Comparison of ENCODE assay signal across 27 mouse cellular contexts in the genomic region with DNA sequence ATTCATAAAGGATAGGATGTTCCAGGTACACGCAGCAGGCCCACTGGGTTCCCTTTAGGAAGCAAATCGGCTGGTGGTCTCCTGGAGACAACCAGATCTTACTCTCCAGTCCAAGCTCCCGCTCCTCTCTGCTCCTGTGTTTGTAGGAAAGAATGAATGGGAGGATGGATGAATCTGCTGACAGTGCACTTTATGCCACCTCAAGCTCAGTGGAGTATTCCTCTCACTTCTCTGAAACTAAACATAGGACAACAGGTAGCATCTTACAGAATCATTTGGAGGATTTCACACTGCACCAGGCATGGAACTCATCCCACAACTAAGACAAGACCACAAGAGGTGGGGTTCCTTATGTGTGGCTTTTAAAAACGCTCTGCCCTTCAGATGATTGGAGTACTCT.
"Had no signal": no experiment of that assay in that cellular context is flagged by ENCODE, and none has a peak within 500 bp of the region (broad histone marks: within the 10 kb centered on the region; RNA-seq: fewer than 3 reads in every experiment).

No protein-coding gene starts in this region.

- H3K27ac ChIP-seq: embryonic facial prominence, embryonic 10.5 days; embryonic facial prominence, embryonic 12.5 days; embryonic facial prominence, embryonic 13.5 days; embryonic facial prominence, embryonic 15.5 days; forebrain, embryonic 10.5 days; forebrain, embryonic 12.5 days; forebrain, embryonic 13.5 days; forebrain, embryonic 15.5 days; gastrocnemius, adult 2 months; heart, adult 2 months; heart, embryonic 10.5 days had no signal

- H3K9me3 ChIP-seq: embryonic facial prominence, embryonic 10.5 days; embryonic facial prominence, embryonic 12.5 days; embryonic facial prominence, embryonic 13.5 days; embryonic facial prominence, embryonic 15.5 days; forebrain, embryonic 10.5 days; forebrain, embryonic 12.5 days; forebrain, embryonic 13.5 days; forebrain, embryonic 15.5 days; heart, embryonic 10.5 days had no signal

- H3K4me3 ChIP-seq: embryonic facial prominence, embryonic 10.5 days; embryonic facial prominence, embryonic 12.5 days; embryonic facial prominence, embryonic 13.5 days; embryonic facial prominence, embryonic 15.5 days; erythroblast, embryonic 14.5 days; forebrain, embryonic 10.5 days; forebrain, embryonic 12.5 days; forebrain, embryonic 13.5 days; forebrain, embryonic 15.5 days; gastrocnemius, adult 2 months; heart, adult 2 months; heart, embryonic 10.5 days had no signal

- H3K4me1 ChIP-seq: embryonic facial prominence, embryonic 10.5 days; embryonic facial prominence, embryonic 12.5 days; embryonic facial prominence, embryonic 13.5 days; embryonic facial prominence, embryonic 15.5 days; forebrain, embryonic 10.5 days; forebrain, embryonic 12.5 days; forebrain, embryonic 13.5 days; forebrain, embryonic 15.5 days; heart, embryonic 10.5 days had no signal

- ATAC-seq: forebrain, embryonic 13.5 days; forebrain, embryonic 14.5 days; forebrain, embryonic 15.5 days; forebrain, embryonic 16.5 days; forebrain, postnatal 0 days had no signal

- H3K36me3 ChIP-seq: embryonic facial prominence, embryonic 10.5 days; embryonic facial prominence, embryonic 12.5 days; embryonic facial prominence, embryonic 13.5 days; embryonic facial prominence, embryonic 15.5 days; forebrain, embryonic 10.5 days; forebrain, embryonic 12.5 days; forebrain, embryonic 15.5 days; heart, embryonic 10.5 days had no signal

- H3K9ac ChIP-seq: embryonic facial prominence, embryonic 12.5 days; embryonic facial prominence, embryonic 13.5 days; embryonic facial prominence, embryonic 15.5 days; forebrain, embryonic 12.5 days; forebrain, embryonic 13.5 days; forebrain, embryonic 15.5 days; forebrain, postnatal 0 days had no signal

- DNase-seq: cerebellum, adult 9-11 months; cerebellum, postnatal 10 days; cerebellum, postnatal 14 days; cerebellum, postnatal 25 days; cerebellum, postnatal 36 days; embryo, embryonic 11 days; forebrain, postnatal 0 days; gastrocnemius, adult 2 months; gastrocnemius, postnatal 10 days; gastrocnemius, postnatal 14 days; gastrocnemius, postnatal 25 days; gastrocnemius, postnatal 36 days; heart, adult 18-20 months; heart, adult 2 months had no signal

- H3K27me3 ChIP-seq: embryonic facial prominence, embryonic 12.5 days; embryonic facial prominence, embryonic 13.5 days; embryonic facial prominence, embryonic 15.5 days; forebrain, embryonic 12.5 days; forebrain, embryonic 13.5 days; forebrain, embryonic 15.5 days had no signal

- H3K4me2 ChIP-seq: embryonic facial prominence, embryonic 12.5 days; embryonic facial prominence, embryonic 13.5 days; embryonic facial prominence, embryonic 15.5 days; forebrain, embryonic 12.5 days; forebrain, embryonic 13.5 days; forebrain, embryonic 15.5 days; heart, embryonic 11.5 days had no signal
